Mouse (Mus musculus) intestine, embryonic 16.5 days (tissue): Measurements from ENCODE around the gene Ulk4. TPM values are rescaled to one million over a fixed set of nuclear protein-coding genes. Genes with fewer than 3 reads are reported as not detected.

Experiments
- ATAC-seq: fragments of 200-750 bp; cut with Nextera tagmentation; 2 replicates; pipeline ENCODE4 v1.8.0; 2017; ENCODE audit warnings: moderate TSS enrichment, moderate library complexity
- H3K27ac ChIP-seq: fragments of 300-500 bp; sonication (generic); 2 replicates; pipeline ENCODE4 v1.5.1; 2014; ENCODE audit warnings: mild to moderate bottlenecking, low read length
- H3K27me3 ChIP-seq: fragments of 300-500 bp; sonication (generic); replicated peaks from 2 replicates; pipeline ENCODE4 v1.6.1; 2014; ENCODE audit warnings: low read length, control low read depth, mixed read lengths; ENCODE audit not compliant: control insufficient read depth, insufficient read depth
- H3K36me3 ChIP-seq: fragments of 300-500 bp; sonication (generic); 2 replicates; pipeline ENCODE4 v1.6.1; 2014; ENCODE audit warnings: low read length, control low read depth; ENCODE audit not compliant: control insufficient read depth, insufficient read depth
- H3K4me1 ChIP-seq: fragments of 300-500 bp; sonication (generic); 2 replicates; pipeline ENCODE4 v1.6.1; 2014; ENCODE audit warnings: low read length, control low read depth, mixed read lengths; ENCODE audit not compliant: control insufficient read depth, insufficient read depth
- H3K4me2 ChIP-seq: fragments of 300-500 bp; sonication (generic); 2 replicates; pipeline ENCODE4 v1.6.1; 2014; ENCODE audit warnings: low read depth, low read length, control low read depth
- H3K4me3 ChIP-seq: fragments of 300-500 bp; sonication (generic); 2 replicates; pipeline ENCODE4 v1.5.1; 2014; ENCODE audit warnings: mild to moderate bottlenecking, low read length
- H3K9ac ChIP-seq: fragments of 300-500 bp; sonication (generic); 2 replicates; pipeline ENCODE4 v1.6.1; 2014; ENCODE audit warnings: low read depth, low read length
- H3K9me3 ChIP-seq: fragments of 300-500 bp; sonication (generic); 2 replicates; pipeline ENCODE4 v1.6.1; 2016; ENCODE audit warnings: low read length, control low read depth; ENCODE audit not compliant: control insufficient read depth
- WGBS: fragments of 180-500 bp; shearing (Covaris S2); extraction: QIAGEN DNeasy Blood & Tissue Kit; methylation state at CpG from one replicate; pipeline ENCODE4 v1.1.7; 2014; 5-methylcytosine and 5-hydroxymethylcytosine counted together
- polyA plus RNA-seq: library from polyadenylated mRNA; unstranded; fragments of >200 nt; fragmentation: Nextera tagmentation; extraction: Ambion mirVana; gene quantifications from 2 replicates; pipeline ENCODE4 v1.2.1, GENCODE M21; 2015

Gene Ulk4
- polyA plus RNA-seq, 1 experiment from 2014 or later = 120 TPM

- peak overlapping the region; percentile 68 for H3K9ac ChIP-seq
- peak; percentile 69 for ATAC-seq
- H3K27me3 ChIP-seq = no peaks in the 10 kb centered on the region
- peak overlapping the region; percentile 71 for H3K4me2 ChIP-seq
- no peaks in the 10 kb centered on the region for H3K36me3 ChIP-seq
- peak overlapping the region; percentile 97 for H3K27ac ChIP-seq
- H3K4me1 ChIP-seq = peaks cover 55% of the 10 kb centered on the region
- WGBS = 2% methylated on average over 21 of the region's 21 CpGs
- H3K4me3 ChIP-seq = peak overlapping the region; percentile 41
- no peaks in the 10 kb centered on the region for H3K9me3 ChIP-seq
Measured at GRCm38 (mm10) chr9:121313656-121314374, 36.8 kb upstream of the Ulk4 start.

GRCm38 (mm10) chr9:121312237-121312891 is 35.4 kb upstream of the Ulk4 start:
- Histone ChIP-seq H3K9me3 (no peaks in the 10 kb centered on the region), H3K4me1 (peaks cover 51% of the 10 kb centered on the region), H3K27me3 (no peaks in the 10 kb centered on the region), H3K36me3 (no peaks in the 10 kb centered on the region), H3K9ac (no peak overlapping the region), H3K4me2 (peak overlapping the region; percentile 18; the same call in 1 of the 2 replicates), H3K27ac (peak overlapping the region; percentile 97), H3K4me3 (no peak overlapping the region)
- peak; percentile 61 for ATAC-seq
- WGBS = 39% methylated on average over 10 of the region's 10 CpGs

- Histone ChIP-seq H3K4me1 (peaks cover 47% of the 10 kb centered on the region), H3K27ac (peak overlapping the region; percentile 57), H3K36me3 (no peaks in the 10 kb centered on the region), H3K9me3 (no peaks in the 10 kb centered on the region), H3K9ac (no peak overlapping the region), H3K27me3 (no peaks in the 10 kb centered on the region), H3K4me3 (no peak overlapping the region), H3K4me2 (peak overlapping the region; percentile 18; the same call in 1 of the 2 replicates)
- no peak for ATAC-seq
- 60% methylated on average over 6 of the region's 6 CpGs for WGBS
Measured at GRCm38 (mm10) chr9:121311846-121312236, 34.8 kb upstream of the Ulk4 start.

GRCm38 (mm10) chr9:121310501-121310900 is 33.5 kb upstream of the Ulk4 start:
- peaks cover 34% of the 10 kb centered on the region for H3K4me1 ChIP-seq
- H3K4me3 ChIP-seq = no peak overlapping the region
- WGBS = 77% methylated on average over 7 of the region's 7 CpGs
- no peak for ATAC-seq
- H3K36me3 ChIP-seq = no peaks in the 10 kb centered on the region
- H3K27ac ChIP-seq = no peak overlapping the region
- no peak overlapping the region for H3K4me2 ChIP-seq
- H3K9ac ChIP-seq = no peak overlapping the region
- H3K9me3 ChIP-seq = no peaks in the 10 kb centered on the region
- H3K27me3 ChIP-seq = no peaks in the 10 kb centered on the region

GRCm38 (mm10) chr9:121309287-121309686 is 32.3 kb upstream of the Ulk4 start:
- no peak for ATAC-seq
- H3K36me3 ChIP-seq = no peaks in the 10 kb centered on the region
- H3K27ac ChIP-seq = no peak overlapping the region
- no peak overlapping the region for H3K4me3 ChIP-seq
- no peak overlapping the region for H3K9ac ChIP-seq
- no peaks in the 10 kb centered on the region for H3K9me3 ChIP-seq
- no peak overlapping the region for H3K4me2 ChIP-seq
- H3K4me1 ChIP-seq = peaks cover 25% of the 10 kb centered on the region
- WGBS = 59% methylated on average over 4 of the region's 4 CpGs
- H3K27me3 ChIP-seq = no peaks in the 10 kb centered on the region

- ATAC-seq = no peak
- Histone ChIP-seq H3K27me3 (no peaks in the 10 kb centered on the region), H3K4me3 (no peak overlapping the region)
Measured at GRCm38 (mm10) chr9:121305456-121305855, 28.5 kb upstream of the Ulk4 start.

GRCm38 (mm10) chr9:121304520-121304919 is 27.5 kb upstream of the Ulk4 start:
- Histone ChIP-seq H3K27ac (no peak overlapping the region), H3K27me3 (no peaks in the 10 kb centered on the region), H3K36me3 (no peaks in the 10 kb centered on the region), H3K9ac (no peak overlapping the region), H3K4me3 (no peak overlapping the region), H3K4me2 (no peak overlapping the region), H3K4me1 (peaks cover 41% of the 10 kb centered on the region), H3K9me3 (no peaks in the 10 kb centered on the region)
- WGBS = 79% methylated on average over 10 of the region's 10 CpGs
- no peak for ATAC-seq

More at GRCm38 (mm10) chr9:121305456-121305855, 28.5 kb upstream of the Ulk4 start:
- no peak overlapping the region for H3K27ac ChIP-seq
- 94% methylated on average over 4 of the region's 4 CpGs for WGBS
- H3K9ac ChIP-seq = no peak overlapping the region
- no peak overlapping the region for H3K4me2 ChIP-seq
- no peaks in the 10 kb centered on the region for H3K9me3 ChIP-seq
- H3K4me1 ChIP-seq = peaks cover 32% of the 10 kb centered on the region
- H3K36me3 ChIP-seq = no peaks in the 10 kb centered on the region

GRCm38 (mm10) chr9:121303748-121304147 is 26.8 kb upstream of the Ulk4 start:
- Histone ChIP-seq H3K27ac (no peak overlapping the region), H3K36me3 (no peaks in the 10 kb centered on the region), H3K4me2 (no peak overlapping the region), H3K9me3 (no peaks in the 10 kb centered on the region), H3K9ac (no peak overlapping the region), H3K27me3 (no peaks in the 10 kb centered on the region), H3K4me3 (no peak overlapping the region), H3K4me1 (peaks cover 48% of the 10 kb centered on the region)
- 53% methylated on average over 9 of the region's 9 CpGs for WGBS
- ATAC-seq = no peak

- H3K4me1 ChIP-seq = peaks cover 55% of the 10 kb centered on the region
- H3K36me3 ChIP-seq = no peaks in the 10 kb centered on the region
- 58% methylated on average over 6 of the region's 6 CpGs for WGBS
- no peak for ATAC-seq
- H3K9ac ChIP-seq = no peak overlapping the region
- no peaks in the 10 kb centered on the region for H3K9me3 ChIP-seq
- H3K4me3 ChIP-seq = no peak overlapping the region
- no peaks in the 10 kb centered on the region for H3K27me3 ChIP-seq
- H3K4me2 ChIP-seq = no peak overlapping the region
- no peak overlapping the region for H3K27ac ChIP-seq
Measured at GRCm38 (mm10) chr9:121303086-121303485, 26.1 kb upstream of the Ulk4 start.
